Mouse (Mus musculus) cerebellum, adult 9-11 months (tissue): ENCODE results near the gene Flt3.
A peak's percentile ranks its signal among the peaks of the same experiment; 100 is the strongest.

Experiments used
- DNase-seq: peaks from one replicate; pipeline ENCODE4 v3.0.0; 2022

The Flt3 gene

GRCm38 (mm10) chr5:147399843-147400504 lies at the start of gene Flt3:
Flt3 (minus strand) TSS chr5:147400489.
- DNase-seq: peak; percentile 62

GRCm38 (mm10) chr5:147448933-147449332 lies 48.6 kb upstream of the Flt3 start:
- no peak for DNase-seq

GRCm38 (mm10) chr5:147448526-147448925 lies 48.2 kb upstream of the Flt3 start:
- DNase-seq: no peak

GRCm38 (mm10) chr5:147445252-147445651 lies 45.0 kb upstream of the Flt3 start:
- no peak for DNase-seq

GRCm38 (mm10) chr5:147444757-147445156 lies 44.5 kb upstream of the Flt3 start:
- DNase-seq: no peak

GRCm38 (mm10) chr5:147444298-147444697 lies 44.0 kb upstream of the Flt3 start:
- no peak for DNase-seq

- DNase-seq: no peak
Measured at GRCm38 (mm10) chr5:147442741-147443140, 42.5 kb upstream of the Flt3 start.

- DNase-seq: no peak
Measured at GRCm38 (mm10) chr5:147441979-147442378, 41.7 kb upstream of the Flt3 start.

- DNase-seq: no peak
Measured at GRCm38 (mm10) chr5:147440996-147441507, 40.8 kb upstream of the Flt3 start.

GRCm38 (mm10) chr5:147436491-147436890 lies 36.2 kb upstream of the Flt3 start:
- DNase-seq: no peak

- DNase-seq: no peak
Measured at GRCm38 (mm10) chr5:147435751-147436150, 35.5 kb upstream of the Flt3 start.

GRCm38 (mm10) chr5:147435224-147435623 lies 34.9 kb upstream of the Flt3 start:
- peak; percentile 97 for DNase-seq

- no peak for DNase-seq
Measured at GRCm38 (mm10) chr5:147432927-147433326, 32.6 kb upstream of the Flt3 start.

GRCm38 (mm10) chr5:147430936-147431839 lies 30.9 kb upstream of the Flt3 start:
- DNase-seq: peak; percentile 83

- peak; percentile 67 for DNase-seq
Measured at GRCm38 (mm10) chr5:147430361-147430935, 30.2 kb upstream of the Flt3 start.

- DNase-seq: peak; percentile 97
Measured at GRCm38 (mm10) chr5:147429535-147430305, 29.4 kb upstream of the Flt3 start, which contains the start of gene Pan3. Pan3 (plus strand) TSS chr5:147430161.

GRCm38 (mm10) chr5:147426048-147426805 lies 25.9 kb upstream of the Flt3 start:
- DNase-seq: peak; percentile 89

GRCm38 (mm10) chr5:147423612-147424011 lies 23.3 kb upstream of the Flt3 start:
- DNase-seq: no peak

GRCm38 (mm10) chr5:147418394-147419121 lies 18.3 kb upstream of the Flt3 start:
- DNase-seq: no peak

GRCm38 (mm10) chr5:147417986-147418385 lies 17.7 kb upstream of the Flt3 start:
- DNase-seq: no peak

GRCm38 (mm10) chr5:147410585-147410984 lies 10.3 kb upstream of the Flt3 start:
- no peak for DNase-seq
